Mouse (Mus musculus) spleen, postnatal 14 days (tissue): ENCODE data around the gene Mff.
A peak's percentile ranks its signal among the peaks of the same experiment; 100 is the strongest.

Experiments used
- DNase-seq, 2 experiments: peaks; one replicate each; pipeline ENCODE4 v3.0.0; 2021 to 2022; ENCODE audit warnings: low spot score in 2 of 2

Gene Mff

DNA sequence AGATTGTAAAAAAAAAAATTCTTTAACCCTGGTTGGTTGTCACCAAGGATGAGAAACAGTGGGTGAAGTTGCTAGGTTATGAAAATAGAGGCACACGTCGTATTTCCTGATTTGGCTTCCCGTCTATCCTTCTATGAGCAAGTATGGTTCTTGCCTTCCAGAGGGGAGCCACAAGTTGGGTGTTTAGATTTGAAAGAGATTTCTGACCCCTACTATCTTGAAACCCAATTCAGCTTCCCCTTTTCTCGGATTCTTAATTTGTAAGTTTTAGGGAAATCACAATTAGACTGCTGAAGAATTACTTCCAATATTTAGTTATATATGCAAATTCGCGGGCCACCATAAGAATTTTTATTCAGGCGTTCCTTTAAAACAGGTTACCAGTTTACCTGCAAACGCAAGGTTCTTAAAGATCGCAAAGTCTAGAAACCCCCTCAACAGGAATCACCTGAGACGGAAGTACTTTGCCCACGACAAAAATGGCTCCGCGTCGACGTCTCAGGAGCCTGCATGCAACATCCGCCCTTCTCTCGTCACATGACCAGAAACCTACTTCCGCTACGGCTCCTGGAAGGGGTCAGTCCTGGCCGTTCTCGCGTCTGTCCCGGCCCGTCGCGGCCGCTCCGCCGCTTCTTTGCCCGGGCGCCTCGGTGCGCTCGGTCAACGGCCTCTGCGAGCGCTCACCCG, at the start of gene Mff:
TSS of gene Mff (plus strand) at position 552 of the 687 bp plus-strand sequence.
- DNase-seq: peak; percentile 82 to 87

DNA sequence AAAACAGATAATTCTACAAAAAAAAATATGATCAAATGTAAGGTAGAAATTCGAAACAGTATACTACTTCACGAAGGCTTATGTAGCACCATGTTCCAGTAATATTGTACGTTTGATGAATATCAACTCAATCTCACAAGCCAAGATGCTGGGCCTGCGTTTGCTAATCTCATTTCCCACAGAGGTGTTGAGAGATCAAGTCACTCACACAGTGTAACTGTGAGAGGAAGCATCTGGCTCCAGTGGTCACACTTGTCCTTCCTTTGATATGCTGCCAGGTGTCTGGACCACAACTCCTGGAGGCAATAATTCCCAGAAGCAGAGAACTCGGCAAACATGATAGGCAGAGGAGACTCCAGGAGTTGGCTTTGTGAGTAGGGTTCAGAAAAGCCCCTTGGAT, 38.4 kb upstream of the Mff start:
- no peak for DNase-seq

DNA sequence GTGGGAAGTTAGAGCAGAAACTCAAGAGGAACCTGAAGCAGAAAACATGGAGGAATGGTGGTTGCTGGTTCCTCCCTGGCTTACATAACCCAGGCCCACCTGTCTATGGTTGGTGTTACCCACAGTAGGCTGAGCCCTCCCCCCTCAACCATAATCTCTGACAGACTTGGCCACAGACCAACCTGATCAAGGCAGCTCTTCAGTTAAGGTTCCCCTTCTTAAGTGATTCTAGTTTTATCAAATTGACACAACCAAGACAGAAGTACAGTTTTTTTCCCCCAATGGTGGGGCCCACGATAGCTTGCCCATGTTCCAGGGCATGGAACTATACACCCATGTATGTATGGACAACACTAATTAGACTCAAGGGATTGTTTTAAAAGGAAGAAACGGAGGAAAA, 37.8 kb upstream of the Mff start:
- DNase-seq: no peak

- no peak for DNase-seq
Measured at GRCm38 (mm10) chr1:82687931-82688330, 36.8 kb upstream of the Mff start.

GRCm38 (mm10) chr1:82695915-82696314, 28.8 kb upstream of the Mff start:
- DNase-seq: no peak

DNA sequence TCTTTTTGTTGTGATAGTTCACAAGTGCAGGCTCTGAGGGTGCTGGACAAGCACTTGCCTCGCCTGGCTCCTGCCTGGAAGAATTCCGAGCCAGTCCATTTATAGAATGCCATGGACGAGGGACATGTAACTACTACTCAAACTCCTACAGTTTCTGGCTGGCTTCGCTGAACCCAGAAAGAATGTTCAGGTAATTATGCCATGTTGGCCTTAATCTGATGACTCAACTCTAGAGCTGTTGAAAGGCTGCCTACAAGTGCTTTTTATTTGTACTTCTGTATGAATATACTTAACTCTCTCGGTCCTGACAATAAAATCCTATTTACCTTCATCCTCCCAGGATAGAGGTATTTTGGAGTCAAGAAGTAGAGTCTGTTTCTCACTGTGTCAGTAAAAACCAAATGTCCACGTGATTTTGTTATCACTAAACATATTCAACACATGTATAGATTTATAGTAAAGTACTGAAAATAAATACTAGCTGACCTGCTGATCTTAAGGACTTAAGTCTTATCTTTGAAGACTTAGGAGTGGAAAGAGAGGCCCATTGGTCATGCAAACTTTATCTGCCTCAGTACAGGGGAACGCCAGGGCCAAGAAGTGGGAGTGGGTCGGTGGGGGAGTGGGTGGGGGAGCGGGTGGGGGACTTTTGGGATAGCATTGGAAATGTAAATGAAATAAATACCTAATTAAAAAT, 6.7 kb upstream of the Mff start:
- DNase-seq: no peak

DNA sequence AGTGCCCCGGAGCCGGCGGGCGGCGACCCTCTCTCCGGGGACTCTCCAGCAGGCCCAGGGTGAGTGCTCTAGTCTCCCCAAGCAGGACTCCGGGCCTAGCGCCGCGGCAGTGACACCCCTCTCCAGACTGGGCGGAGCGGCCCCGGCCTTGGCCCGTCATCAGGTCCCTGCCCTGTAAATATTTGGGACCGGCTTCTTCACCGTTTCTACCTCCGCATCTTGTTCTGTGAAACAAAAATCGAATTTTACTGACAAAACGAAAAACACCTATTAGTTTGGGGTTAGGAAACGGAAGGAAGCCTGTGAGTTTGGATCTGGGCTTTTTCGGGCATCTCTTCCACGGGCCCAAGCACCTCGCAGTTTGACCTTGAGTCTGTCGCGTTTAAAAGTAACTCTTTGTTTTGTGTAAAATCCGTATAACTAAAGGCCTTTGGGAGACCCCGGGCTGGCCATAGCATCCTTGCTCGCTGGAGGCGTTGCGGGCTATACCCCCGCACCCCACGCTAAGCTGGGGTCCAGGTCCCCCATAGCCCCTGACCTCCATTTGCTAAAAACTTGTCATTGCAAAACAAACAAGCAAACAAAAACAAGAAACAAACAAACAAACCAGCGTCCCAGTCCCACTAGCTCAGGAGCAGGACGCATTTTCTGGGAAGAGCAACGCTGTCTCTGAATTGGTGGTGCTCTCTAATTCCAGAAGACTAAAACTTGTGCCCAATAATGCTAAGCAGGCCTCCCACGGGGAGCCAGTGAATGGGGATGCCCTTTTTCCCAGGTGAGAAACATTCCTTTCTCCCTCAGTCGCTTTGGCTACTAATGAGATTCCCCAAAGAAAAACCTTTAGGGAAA, 560 bp downstream of the Mff start:
- DNase-seq: no peak

DNA sequence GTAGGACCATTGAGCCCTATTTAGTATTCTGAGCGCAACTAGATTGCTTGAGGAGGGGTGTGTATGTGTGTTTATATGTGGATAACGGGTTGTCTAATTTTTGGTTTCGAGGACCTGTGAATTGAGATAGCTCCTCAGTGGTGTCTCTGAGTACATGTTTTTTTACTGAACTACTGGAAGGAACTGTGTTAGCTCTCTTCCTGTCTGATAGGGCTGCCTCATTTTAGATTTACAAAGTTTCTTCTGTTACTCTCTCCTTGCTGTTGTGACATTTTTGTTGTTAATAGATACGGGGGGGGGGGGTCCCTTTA, 1.1 kb downstream of the Mff start:
- DNase-seq: no peak

DNA sequence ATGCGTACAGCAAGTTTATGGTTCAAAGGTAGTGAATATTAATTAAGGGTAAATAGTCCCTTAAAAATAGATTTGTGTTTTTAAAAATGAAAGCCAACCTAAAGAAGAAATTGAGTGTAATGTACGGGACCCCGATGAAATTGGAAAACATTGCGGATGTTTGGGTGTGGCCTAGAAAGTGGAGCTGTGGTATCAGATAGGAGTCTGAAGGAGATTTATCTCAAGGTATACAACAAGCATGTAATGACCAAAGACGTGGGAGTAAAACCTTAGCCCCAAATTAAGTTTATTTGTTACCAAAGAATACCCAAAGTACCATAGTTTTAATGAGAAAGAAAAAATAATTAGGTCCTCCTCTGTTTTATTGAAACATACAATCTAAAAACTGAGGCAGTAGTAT, 1.8 kb downstream of the Mff start:
- no peak for DNase-seq

DNA sequence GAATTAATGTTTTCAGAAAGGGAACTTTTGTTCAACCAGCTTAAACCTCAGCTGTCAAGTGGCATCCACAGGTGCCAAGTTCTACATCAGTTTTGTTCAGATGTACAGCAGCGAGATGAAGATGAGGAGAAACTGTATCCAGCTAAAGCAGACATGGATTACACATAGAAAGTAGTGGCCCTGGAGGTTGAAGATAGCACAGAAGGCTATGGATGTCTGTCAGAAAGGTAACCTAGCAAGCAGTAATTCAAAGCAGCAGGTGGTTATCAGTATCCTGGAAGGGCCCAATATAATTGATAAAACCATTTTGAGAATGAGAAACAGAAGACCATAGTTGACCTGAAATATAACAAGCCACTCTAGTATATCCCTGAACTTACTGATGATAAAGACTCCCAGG, 8.7 kb downstream of the Mff start:
- DNase-seq: no peak

- no peak for DNase-seq
Measured at GRCm38 (mm10) chr1:82738066-82738465, 13.4 kb downstream of the Mff start.

DNA sequence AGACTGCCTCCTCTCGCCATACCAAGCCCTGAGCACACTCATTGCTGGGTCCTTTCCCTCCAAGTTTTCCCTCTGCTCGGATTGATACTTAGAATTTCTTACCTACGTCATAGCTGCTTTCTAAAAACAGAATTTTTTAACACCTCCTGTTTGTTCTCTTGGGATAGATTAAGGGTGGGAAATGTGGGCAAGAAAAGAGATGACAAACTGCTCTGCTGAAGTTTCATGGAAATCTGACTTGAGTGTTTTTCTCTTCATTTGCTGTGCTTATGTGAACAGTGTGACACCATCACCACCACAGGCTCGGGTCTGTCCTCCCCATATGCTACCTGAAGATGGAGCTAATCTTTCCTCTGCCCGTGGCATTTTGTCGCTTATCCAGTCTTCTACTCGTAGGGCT, 16.8 kb downstream of the Mff start:
- DNase-seq: no peak

DNA sequence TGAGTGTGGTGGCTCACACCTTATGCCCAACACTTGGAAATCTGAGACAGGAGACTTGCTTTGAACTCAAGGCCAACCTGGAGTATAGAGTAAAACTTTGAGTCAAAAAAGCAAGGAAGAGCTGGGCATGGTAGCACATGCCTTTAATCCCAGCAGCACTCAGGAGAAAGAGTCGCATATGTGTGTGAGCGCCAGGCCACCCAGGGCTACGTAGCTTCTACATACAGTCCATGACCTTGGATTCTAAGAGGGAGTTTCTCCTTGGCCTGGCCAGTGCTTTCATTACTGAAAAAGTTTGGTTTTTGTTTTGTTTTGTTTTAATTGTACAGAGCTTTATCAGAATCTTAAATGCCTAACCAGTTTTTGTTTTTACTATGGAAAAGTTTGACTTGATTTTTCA, 19.3 kb downstream of the Mff start:
- DNase-seq: no peak

DNA sequence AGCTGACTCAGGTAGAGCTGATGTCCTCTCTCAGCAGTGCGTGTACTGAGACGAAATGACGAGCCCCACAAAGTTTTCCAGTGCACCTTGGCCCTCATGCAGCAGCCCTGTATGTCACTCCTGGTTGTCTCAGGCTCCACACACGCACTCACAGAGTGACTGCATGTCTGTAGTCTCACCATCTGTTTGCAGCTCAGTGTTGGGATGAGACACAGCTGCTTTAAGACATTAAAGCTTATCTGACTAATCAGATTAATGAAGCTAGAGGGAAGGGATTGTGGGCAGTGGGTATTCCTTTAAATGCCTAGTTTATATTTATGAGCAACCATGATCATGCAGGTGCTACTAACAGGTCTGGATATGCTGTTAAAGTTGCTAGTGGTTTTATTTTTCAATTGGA, 21.7 kb downstream of the Mff start:
- DNase-seq: no peak

DNA sequence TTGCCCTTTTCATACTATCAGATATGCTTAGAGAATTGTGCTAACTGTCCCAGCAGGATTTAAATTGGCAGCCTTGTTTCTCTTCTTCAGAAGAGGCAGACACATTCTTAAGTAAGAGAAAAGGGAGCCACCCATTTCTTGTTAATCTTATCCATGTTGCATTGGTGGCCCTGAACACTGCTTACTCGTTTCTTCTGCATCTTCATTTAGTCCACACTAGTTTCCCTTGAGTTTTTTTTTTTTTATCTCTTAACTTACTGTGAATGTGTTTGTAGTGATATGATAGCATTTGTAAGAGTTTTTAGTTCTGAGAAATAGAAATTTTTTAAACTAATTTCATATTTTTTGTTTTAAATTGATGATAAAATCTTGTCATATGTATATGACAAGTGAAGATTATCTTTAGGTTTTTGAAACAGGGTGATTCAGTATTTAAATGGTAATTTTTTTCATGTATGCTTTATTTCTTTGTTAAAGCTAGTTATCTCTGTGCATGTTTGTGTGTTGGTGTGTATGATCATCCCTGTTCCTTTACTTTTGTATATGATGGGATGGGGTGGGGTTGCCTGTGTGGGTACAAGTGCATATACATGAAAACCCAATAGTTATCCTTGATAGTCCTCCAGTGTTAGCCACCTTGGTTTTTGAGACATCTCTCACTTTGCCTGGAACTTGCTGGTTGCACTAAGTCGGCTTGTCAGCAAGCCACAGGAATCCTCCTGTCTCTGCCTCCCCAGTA, 23.2 kb downstream of the Mff start:
- no peak for DNase-seq

DNA sequence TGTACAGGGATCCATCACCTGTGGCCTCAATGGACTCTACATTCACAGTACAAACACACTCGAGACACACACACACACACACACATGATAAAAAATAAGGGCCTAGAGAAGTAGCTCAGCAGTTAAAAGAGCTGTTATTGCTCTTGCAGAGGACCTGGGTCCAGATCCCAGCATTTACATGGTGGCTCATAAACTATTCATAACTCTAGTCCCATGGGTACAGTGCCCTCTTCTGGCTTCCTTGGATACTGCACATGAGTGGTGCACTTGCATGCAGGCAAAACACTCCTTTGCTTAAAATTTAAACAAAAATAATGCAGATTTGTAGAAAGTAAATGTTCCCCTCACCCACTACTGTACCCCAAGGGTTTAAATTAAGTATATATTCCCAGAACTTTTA, 34.8 kb downstream of the Mff start:
- DNase-seq: no peak

DNA sequence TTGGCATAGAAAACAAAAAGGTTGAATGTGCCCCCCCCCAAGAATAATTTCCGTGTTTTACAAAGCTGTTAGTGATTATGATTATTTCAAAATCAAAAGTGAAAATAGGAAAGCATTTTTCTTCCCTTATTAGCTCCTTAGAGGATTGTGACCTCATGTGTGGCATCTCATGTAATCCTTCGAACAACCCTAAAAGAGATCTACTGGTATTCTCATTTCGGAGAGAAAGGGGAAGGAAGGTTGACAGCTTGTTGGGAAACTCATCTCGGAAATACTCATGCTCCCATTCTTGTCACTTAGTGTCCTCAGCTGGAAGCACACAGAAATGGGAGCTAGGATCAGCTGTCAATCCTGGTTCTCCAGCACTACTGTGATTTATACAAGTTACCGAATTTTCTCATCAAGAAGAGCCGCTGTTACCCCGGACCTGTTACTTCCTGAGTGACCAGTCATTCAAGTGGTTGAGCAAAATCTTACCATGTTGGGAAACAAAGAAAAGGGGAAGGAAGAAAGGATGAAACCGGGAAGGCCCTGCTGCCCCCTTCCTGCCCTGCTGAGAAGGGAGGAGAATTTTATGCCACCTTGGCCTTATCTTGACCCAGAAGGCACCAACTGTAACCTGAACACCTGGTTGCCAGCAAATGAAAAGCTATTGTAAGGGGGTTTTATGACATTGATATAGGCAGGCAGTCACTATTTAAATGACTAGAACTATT, 36.9 kb downstream of the Mff start:
- no peak for DNase-seq

DNA sequence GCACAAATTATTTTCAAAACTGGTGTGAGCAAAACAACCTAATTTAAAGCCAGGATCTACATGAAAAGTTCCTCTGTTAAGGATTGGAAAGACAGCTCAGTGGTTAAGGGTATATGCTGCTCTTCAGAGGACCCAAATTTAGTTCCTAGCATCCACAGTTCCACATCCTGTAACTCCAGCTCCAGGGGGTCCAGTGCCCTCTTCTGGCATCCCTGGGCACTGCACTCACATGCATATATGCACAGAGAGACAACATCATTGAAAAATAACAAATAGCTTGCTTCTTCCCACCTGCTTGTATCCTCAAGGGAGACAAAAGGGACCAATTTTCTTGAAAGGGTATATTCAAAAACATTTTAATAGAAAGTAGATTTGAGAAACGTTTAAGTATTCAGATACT, 37.6 kb downstream of the Mff start:
- DNase-seq: no peak

DNA sequence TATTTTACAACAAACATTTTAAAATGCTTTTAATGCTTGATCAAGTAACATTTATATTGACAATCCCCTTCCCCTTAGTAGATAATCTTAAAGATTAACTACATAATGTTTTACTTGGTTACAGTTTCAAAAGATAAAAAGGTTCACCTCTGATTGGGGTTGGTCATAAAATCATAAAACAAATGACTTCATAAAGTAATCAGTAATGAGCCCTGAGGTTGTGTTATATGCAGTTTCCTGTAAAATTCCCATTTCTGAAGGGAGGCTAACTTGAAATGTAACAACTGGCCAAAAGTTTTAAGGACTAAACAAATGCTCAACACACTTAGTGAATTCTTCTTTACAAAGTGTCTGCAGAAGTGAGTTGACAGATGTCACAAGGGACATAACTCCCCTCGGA, 41.5 kb downstream of the Mff start:
- no peak for DNase-seq

DNA sequence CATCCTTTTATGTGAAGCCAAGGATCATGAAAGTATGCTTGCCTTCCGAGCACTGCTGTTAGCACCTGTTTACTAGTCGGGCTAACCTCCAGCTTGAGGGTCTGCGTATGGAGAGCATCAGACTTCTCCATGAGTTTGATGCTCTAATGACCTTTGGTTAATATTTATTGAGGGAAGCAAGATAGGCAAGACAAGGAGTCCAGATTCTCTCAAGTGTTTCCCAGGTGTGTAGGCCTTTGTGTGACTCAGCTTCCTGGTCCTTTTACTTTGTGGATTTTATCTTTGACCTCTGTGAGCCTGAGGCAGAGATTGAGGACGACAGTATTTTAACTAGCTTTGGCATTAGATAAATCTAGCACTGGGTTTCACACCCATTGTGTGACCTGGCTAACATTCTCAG, 42.0 kb downstream of the Mff start:
- DNase-seq: no peak

DNA sequence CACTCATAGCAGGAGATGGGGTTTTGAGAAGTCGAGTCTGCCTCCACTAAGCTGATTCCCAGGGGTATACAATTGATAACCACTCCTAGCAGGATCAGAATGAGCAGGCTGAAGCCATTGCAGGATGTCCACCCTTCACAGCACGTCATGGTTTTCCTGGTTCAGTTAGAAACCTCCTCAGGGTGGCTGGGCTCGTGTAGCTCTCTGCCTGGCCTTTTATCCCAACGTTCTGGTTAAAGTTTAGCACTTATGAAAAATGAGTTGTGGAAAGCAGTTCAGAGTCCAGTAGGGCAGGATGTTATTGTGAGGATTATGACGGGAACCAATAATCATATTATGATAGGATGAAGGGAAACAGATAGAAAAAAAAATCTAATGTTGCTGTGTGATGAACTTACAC, 43.6 kb downstream of the Mff start, which contains the start of gene Tm4sf20:
TSS of gene Tm4sf20 (minus strand) at position 193 of the 400 bp plus-strand sequence.
- no peak for DNase-seq
